10 mouse cellular contexts compared by ENCODE assay signal in the genomic region with DNA sequence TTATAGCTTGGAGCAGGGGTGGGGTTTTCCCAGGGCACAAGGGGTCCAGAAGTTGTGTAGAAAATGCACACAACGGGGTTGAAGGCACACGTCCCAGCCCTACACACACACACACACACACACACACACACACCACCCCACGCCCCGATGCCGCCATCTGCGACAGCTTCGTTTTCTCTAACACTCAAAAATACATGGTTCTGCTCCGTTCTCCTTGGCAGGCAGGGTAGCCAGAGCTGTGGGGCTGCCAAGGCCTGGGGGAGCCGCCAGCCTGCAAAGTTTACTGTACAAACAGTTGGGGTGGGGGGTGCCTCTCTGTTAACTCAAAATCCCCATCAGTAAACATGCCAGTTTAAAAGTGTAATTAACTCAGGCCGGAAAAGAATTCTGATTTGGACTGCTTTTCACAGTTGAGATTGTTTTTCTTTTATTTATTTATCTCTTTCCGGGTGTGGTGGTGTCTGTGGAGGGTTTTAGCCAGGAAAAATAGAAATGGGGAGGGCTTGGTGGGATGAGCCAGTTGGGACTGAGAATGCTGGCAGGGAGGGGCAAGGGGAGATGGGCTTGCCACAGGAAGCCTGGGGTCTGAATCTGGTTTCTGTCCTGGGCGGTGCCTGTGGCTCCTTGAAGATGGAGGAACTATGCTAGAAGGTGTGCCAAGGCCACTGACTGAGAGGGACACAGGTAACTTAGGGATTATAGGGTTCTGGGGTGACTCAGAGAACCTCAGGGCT.
DNase-seq lines count a peak whose midpoint lies in the region; ATAC-seq and TF ChIP-seq lines count a peak whose summit lies in the region.
"Had no signal": no experiment of that assay in that cellular context is flagged by ENCODE, and none has a peak within 500 bp of the region (broad histone marks: within the 10 kb centered on the region; RNA-seq: fewer than 3 reads in every experiment).

No protein-coding gene starts in this region.

- no peaks in the 10 kb centered on the region for H3K36me3 ChIP-seq in lung, embryonic 16.5 days (ENCODE audit: control insufficient read depth, insufficient read depth, low read length)
- H3K36me3 ChIP-seq in forebrain, postnatal 0 days (ENCODE audit: insufficient read depth), result no peaks in the 10 kb centered on the region; the same call in 1 of the 2 replicates

- peaks cover 18% of the 10 kb centered on the region; the same call in 1 of the 2 replicates for H3K4me1 ChIP-seq in lung, embryonic 16.5 days (replicated peaks; ENCODE audit: control insufficient read depth, insufficient read depth, low read length)
- no peaks in the 10 kb centered on the region for H3K4me1 ChIP-seq in lung, adult 2 months (ENCODE audit: control insufficient read depth, insufficient read depth, low read length)
- no peaks in the 10 kb centered on the region; the same call in 1 of the 2 replicates for H3K4me1 ChIP-seq in forebrain, postnatal 0 days (ENCODE audit: insufficient read depth)

- WGBS in lung, embryonic 16.5 days, result 33% methylated on average over 12 of the region's 12 CpGs
- 50% methylated on average over 12 of the region's 12 CpGs for WGBS in lung, adult 2 months
- WGBS in forebrain, postnatal 0 days, result 44% methylated on average over 12 of the region's 12 CpGs

- intact Hi-C loops in left cerebral cortex, adult 2 months (cut with DNase I), result loop anchor here (2.0 to 10.0 kb wide), 4 partner anchors 224 to 846 kb away; no protein-coding TSS in a partner anchor

- H3K9me3 ChIP-seq in lung, embryonic 16.5 days (ENCODE audit: control insufficient read depth, low read length), result no peaks in the 10 kb centered on the region
- H3K9me3 ChIP-seq in forebrain, postnatal 0 days (ENCODE audit: low read length), result no peaks in the 10 kb centered on the region

- TF ChIP-seq CTCF in lung, adult 2 months (IDR thresholded peaks at IDR 0.05; ENCODE audit: insufficient read depth, low read length), result no peak
- no peak for TF ChIP-seq CTCF in forebrain, postnatal 0 days (IDR thresholded peaks at IDR 0.05; ENCODE audit: low read depth)
- no peak for TF ChIP-seq CTCF in left cerebral cortex, adult 2 months (IDR thresholded peaks at IDR 0.05)

- H3K27me3 ChIP-seq in lung, embryonic 16.5 days (ENCODE audit: control insufficient read depth, insufficient read depth, low read depth, low read length), result no peaks in the 10 kb centered on the region
- no peaks in the 10 kb centered on the region for H3K27me3 ChIP-seq in forebrain, postnatal 0 days (ENCODE audit: insufficient read depth, low read length)

- H3K4me3 ChIP-seq in lung, embryonic 16.5 days (ENCODE audit: low read length), result no peak overlapping the region
- no peak overlapping the region for H3K4me3 ChIP-seq in lung, adult 2 months (replicated peaks; ENCODE audit: extremely low read depth, low read depth, low read length)
- H3K4me3 ChIP-seq in forebrain, postnatal 0 days (ENCODE audit: low read depth, low read length), result no peak overlapping the region
- no peak overlapping the region for H3K4me3 ChIP-seq in left cerebral cortex, adult 2 months
- H3K4me3 ChIP-seq: gastrocnemius, adult 2 months had no signal

- H3K9ac ChIP-seq in lung, embryonic 16.5 days (ENCODE audit: low read length), result no peak overlapping the region
- H3K9ac ChIP-seq in forebrain, postnatal 0 days, result no peak overlapping the region

- peak overlapping the region; percentile 11; the same call in 1 of the 2 replicates for H3K4me2 ChIP-seq in lung, embryonic 16.5 days (ENCODE audit: low read depth, low read length)
- no peak overlapping the region for H3K4me2 ChIP-seq in forebrain, postnatal 0 days (ENCODE audit: low read depth)

- DNase-seq in lung, adult 2 months, result no peak
- peak; percentile 89 for DNase-seq in forebrain, postnatal 0 days
- DNase-seq in left cerebral cortex, adult 2 months (ENCODE audit: extremely low spot score in 1 of 2, low spot score in 2 of 2), result peak; percentile 44 to 57
- peak; percentile 69 for DNase-seq in right cerebral cortex, postnatal 4 days
- DNase-seq in c-Kit-positive CD71-positive TER-119-positive erythroid progenitor cells, embryonic 14.5 days (ENCODE audit: low spot score), result no peak
- DNase-seq in cerebellum, adult 9-11 months, result no peak
- no peak for DNase-seq in cerebellum, postnatal 36 days
- DNase-seq: gastrocnemius, adult 2 months; kidney, postnatal 14 days had no signal

- H3K27ac ChIP-seq in lung, embryonic 16.5 days (ENCODE audit: low read length), result peak overlapping the region; percentile 53; the same call in 1 of the 2 replicates
- no peak overlapping the region for H3K27ac ChIP-seq in forebrain, postnatal 0 days (ENCODE audit: low read depth, low read length)
- H3K27ac ChIP-seq in left cerebral cortex, adult 2 months, result peak overlapping the region; percentile 73; the same call in 1 of the 2 replicates
- H3K27ac ChIP-seq: gastrocnemius, adult 2 months had no signal

- TF ChIP-seq POLR2A in lung, adult 2 months (IDR thresholded peaks at IDR 0.05; ENCODE audit: borderline replicate concordance, extremely low read depth, low read depth, low read length), result no peak

- peak; percentile 57 for ATAC-seq in lung, embryonic 16.5 days (ENCODE audit: low read depth)
- ATAC-seq in forebrain, postnatal 0 days, result peak; percentile 81

Comparison
In these comparisons a context has a peak if more than half of its experiments do, and no peak if none do; other contexts are left out.
1. DNase-seq: peak in forebrain, postnatal 0 days (single experiment), left cerebral cortex, adult 2 months (2 of 2) and right cerebral cortex, postnatal 4 days (single experiment); none in lung, adult 2 months (single experiment), c-Kit-positive CD71-positive TER-119-positive erythroid progenitor cells, embryonic 14.5 days (single experiment), cerebellum, adult 9-11 months (single experiment) and cerebellum, postnatal 36 days (0 of 2).